Mouse (Mus musculus) natural killer cell, adult 2 months (primary cell): ENCODE measurements around the gene Armc6.

Source experiments
- DNase-seq, 2 experiments: peaks; one replicate each; pipeline ENCODE4 v3.0.0; 2022; ENCODE audit warnings: low spot score in 2 of 2

The Armc6 gene

GRCm38 (mm10) chr8:70234080-70234780 lies at the start of gene Armc6, which contains the start of gene Sugp2:
Armc6 (minus strand) TSS chr8:70234466.
Sugp2 (plus strand) TSS chr8:70234226.
- peak; percentile 96 to 97 for DNase-seq

- no peak for DNase-seq
Measured at GRCm38 (mm10) chr8:70283136-70284077, 49.1 kb upstream of the Armc6 start.

- peak; percentile 71 to 87 for DNase-seq
Measured at GRCm38 (mm10) chr8:70282603-70283135, 48.4 kb upstream of the Armc6 start, which contains the start of gene Homer3. Homer3 (plus strand) TSS chr8:70282827.

GRCm38 (mm10) chr8:70281001-70281400 lies 46.7 kb upstream of the Armc6 start:
- no peak for DNase-seq

GRCm38 (mm10) chr8:70279266-70279665 lies 45.0 kb upstream of the Armc6 start:
- DNase-seq, result no peak

GRCm38 (mm10) chr8:70278175-70278574 lies 43.9 kb upstream of the Armc6 start:
- no peak for DNase-seq

GRCm38 (mm10) chr8:70276476-70276875 lies 42.2 kb upstream of the Armc6 start:
- DNase-seq, result no peak

GRCm38 (mm10) chr8:70274350-70274749 lies 40.1 kb upstream of the Armc6 start:
- DNase-seq, result no peak

GRCm38 (mm10) chr8:70272949-70273348 lies 38.7 kb upstream of the Armc6 start:
- no peak for DNase-seq

GRCm38 (mm10) chr8:70268799-70269565 lies 34.7 kb upstream of the Armc6 start:
- DNase-seq, result no peak

- no peak for DNase-seq
Measured at GRCm38 (mm10) chr8:70268311-70268710, 34.0 kb upstream of the Armc6 start.

GRCm38 (mm10) chr8:70267674-70268073 lies 33.4 kb upstream of the Armc6 start:
- DNase-seq, result no peak

GRCm38 (mm10) chr8:70259043-70259442 lies 24.8 kb upstream of the Armc6 start:
- no peak for DNase-seq

- DNase-seq, result no peak
Measured at GRCm38 (mm10) chr8:70258600-70258999, 24.3 kb upstream of the Armc6 start.

- DNase-seq, result no peak
Measured at GRCm38 (mm10) chr8:70257456-70257855, 23.2 kb upstream of the Armc6 start.

GRCm38 (mm10) chr8:70254628-70255027 lies 20.4 kb upstream of the Armc6 start:
- no peak for DNase-seq

GRCm38 (mm10) chr8:70247841-70248240 lies 13.6 kb upstream of the Armc6 start:
- no peak for DNase-seq

- no peak for DNase-seq
Measured at GRCm38 (mm10) chr8:70246622-70247021, 12.4 kb upstream of the Armc6 start.

GRCm38 (mm10) chr8:70240642-70241041 lies 6.4 kb upstream of the Armc6 start:
- no peak for DNase-seq

- DNase-seq, result no peak
Measured at GRCm38 (mm10) chr8:70237842-70238241, 3.6 kb upstream of the Armc6 start.

GRCm38 (mm10) chr8:70234781-70235128 lies 489 bp upstream of the Armc6 start:
- no peak for DNase-seq

GRCm38 (mm10) chr8:70233606-70234005 lies 660 bp downstream of the Armc6 start:
- no peak for DNase-seq
